Mouse (Mus musculus): Measurements from ENCODE around the gene Spint3. TPM values are rescaled to one million over a fixed set of nuclear protein-coding genes. Genes with fewer than 3 reads are reported as not detected.
"Not testable (repeated sequence)": the region's sequence is repeated elsewhere in the genome, so short reads cannot be mapped to it uniquely, and the experiment has no call there.

The Spint3 gene
- polyA plus RNA-seq (2012) = not detected in 2 replicates

GRCm38 (mm10) chr2:164573359-164573758 lies at the start of gene Spint3:
Gene Spint3 (minus strand): TSS chr2:164573459.
- TF ChIP-seq GATA1 (IDR thresholded peaks at IDR 0.05; ENCODE audit: low read length) = not testable (repeated sequence)

GRCm38 (mm10) chr2:164621775-164622174 lies 48.5 kb upstream of the Spint3 start:
- no peak for TF ChIP-seq GATA1 (IDR thresholded peaks at IDR 0.05; ENCODE audit: low read length)

GRCm38 (mm10) chr2:164619050-164619449 lies 45.8 kb upstream of the Spint3 start:
- no peak for TF ChIP-seq GATA1 (IDR thresholded peaks at IDR 0.05; ENCODE audit: low read length)

- no peak for TF ChIP-seq GATA1 (IDR thresholded peaks at IDR 0.05; ENCODE audit: low read length)
Observed at GRCm38 (mm10) chr2:164615386-164615785, 42.1 kb upstream of the Spint3 start.

GRCm38 (mm10) chr2:164613471-164613870 lies 40.2 kb upstream of the Spint3 start, which contains the start of the genes Wfdc6b and Wfdc8:
Gene Wfdc6b (plus strand): TSS chr2:164613522.
Gene Wfdc8 (minus strand): TSS chr2:164613626.
- TF ChIP-seq GATA1 (IDR thresholded peaks at IDR 0.05; ENCODE audit: low read length) = not testable (repeated sequence)

GRCm38 (mm10) chr2:164608781-164609180 lies 35.5 kb upstream of the Spint3 start:
- no peak for TF ChIP-seq GATA1 (IDR thresholded peaks at IDR 0.05; ENCODE audit: low read length)

- TF ChIP-seq GATA1 (IDR thresholded peaks at IDR 0.05; ENCODE audit: low read length) = no peak
Observed at GRCm38 (mm10) chr2:164604411-164604810, 31.2 kb upstream of the Spint3 start.

GRCm38 (mm10) chr2:164603482-164603881 lies 30.2 kb upstream of the Spint3 start:
- no peak for TF ChIP-seq GATA1 (IDR thresholded peaks at IDR 0.05; ENCODE audit: low read length)

- no peak for TF ChIP-seq GATA1 (IDR thresholded peaks at IDR 0.05; ENCODE audit: low read length)
Observed at GRCm38 (mm10) chr2:164600179-164600578, 26.9 kb upstream of the Spint3 start.

- no peak for TF ChIP-seq GATA1 (IDR thresholded peaks at IDR 0.05; ENCODE audit: low read length)
Observed at GRCm38 (mm10) chr2:164593494-164593893, 20.2 kb upstream of the Spint3 start, which contains the start of gene Eppin. Gene Eppin (minus strand): TSS chr2:164593594.

- TF ChIP-seq GATA1 (IDR thresholded peaks at IDR 0.05; ENCODE audit: low read length) = no peak
Observed at GRCm38 (mm10) chr2:164592014-164592413, 18.8 kb upstream of the Spint3 start.

GRCm38 (mm10) chr2:164585025-164585725 lies 11.9 kb upstream of the Spint3 start, which contains the start of gene Wfdc6a:
Gene Wfdc6a (minus strand): TSS chr2:164585447.
- TF ChIP-seq GATA1 (IDR thresholded peaks at IDR 0.05; ENCODE audit: low read length) = not testable (repeated sequence)

- TF ChIP-seq GATA1 (IDR thresholded peaks at IDR 0.05; ENCODE audit: low read length) = no peak
Observed at GRCm38 (mm10) chr2:164567460-164567859, 5.8 kb downstream of the Spint3 start.

GRCm38 (mm10) chr2:164566997-164567396 lies 6.3 kb downstream of the Spint3 start:
- TF ChIP-seq GATA1 (IDR thresholded peaks at IDR 0.05; ENCODE audit: low read length) = no peak

- no peak for TF ChIP-seq GATA1 (IDR thresholded peaks at IDR 0.05; ENCODE audit: low read length)
Observed at GRCm38 (mm10) chr2:164564346-164564745, 8.9 kb downstream of the Spint3 start.

- no peak for TF ChIP-seq GATA1 (IDR thresholded peaks at IDR 0.05; ENCODE audit: low read length)
Observed at GRCm38 (mm10) chr2:164563339-164564038, 9.8 kb downstream of the Spint3 start.
